In the genomic region with DNA sequence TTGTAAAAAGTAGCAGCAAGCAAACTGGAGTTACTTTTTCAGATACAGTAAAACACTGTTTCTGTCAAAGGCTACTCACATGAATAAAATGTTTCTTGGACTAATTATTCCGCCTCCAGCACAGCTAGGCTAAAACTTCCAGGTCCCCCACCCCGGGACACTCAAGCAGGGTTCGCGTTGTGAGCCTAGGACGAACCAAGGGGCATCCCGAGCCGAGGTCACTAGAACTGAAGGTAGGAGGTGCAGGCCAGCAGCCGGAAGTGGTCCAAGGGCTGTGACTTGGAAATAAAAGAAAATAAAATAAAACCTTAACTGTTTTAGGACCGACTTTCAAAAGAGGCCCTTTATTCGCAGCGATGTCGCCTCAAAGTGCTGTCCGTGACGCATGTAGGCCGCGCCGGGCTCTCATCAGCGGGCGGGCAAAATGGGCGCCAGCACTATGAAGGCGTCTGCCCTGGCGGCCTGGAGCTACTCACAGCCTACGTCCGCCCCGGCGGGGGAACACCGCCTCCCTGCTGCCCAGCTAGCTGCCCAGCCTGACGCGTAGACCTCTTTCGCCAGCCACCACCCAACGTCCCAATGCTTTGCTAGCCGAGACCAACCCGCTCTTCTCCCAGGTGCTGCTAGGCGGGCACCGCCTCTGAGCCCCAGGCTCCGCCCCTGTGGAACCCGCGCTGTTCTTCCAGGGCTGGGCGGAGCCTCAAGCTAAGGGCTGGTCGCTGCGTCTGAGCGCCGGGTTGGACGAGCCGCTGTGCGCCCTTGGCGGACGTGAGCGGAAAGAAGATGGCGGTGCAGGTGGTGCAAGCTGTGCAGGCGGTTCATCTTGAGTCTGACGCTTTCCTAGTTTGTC, we compare ENCODE assay signal across 8 mouse cellular contexts. TPM values are rescaled to one million over a fixed set of nuclear protein-coding genes. Genes with fewer than 3 reads are reported as not detected.
DNase-seq lines count a peak whose midpoint lies in the region; ATAC-seq and TF ChIP-seq lines count a peak whose summit lies in the region.

Gene Cmc4 (minus strand): TSS at position 649 of the 850 bp plus-strand sequence.
Gene Mtcp1 (minus strand): TSS at position 653 of the 850 bp plus-strand sequence.
Gene Brcc3 (plus strand): TSS at position 693 of the 850 bp plus-strand sequence.

- H3K4me1 ChIP-seq in E14TG2a.4 (replicated peaks; ENCODE audit: low read depth, low read length): 0 out of 2 replicates have a peak, but pooled peaks cover 3% of the 10 kb centered on the region
- no peaks in the 10 kb centered on the region for H3K4me1 ChIP-seq in forebrain, embryonic 12.5 days
- no peaks in the 10 kb centered on the region for H3K4me1 ChIP-seq in liver, postnatal 0 days (ENCODE audit: insufficient read depth)
- no peaks in the 10 kb centered on the region for H3K4me1 ChIP-seq in neural tube, embryonic 14.5 days (ENCODE audit: control insufficient read depth, insufficient read depth, low read length)

- DNase-seq in c-Kit-positive CD71-positive TER-119-positive erythroid progenitor cells, embryonic 14.5 days (ENCODE audit: low spot score): peak; percentile 84
- DNase-seq in heart, postnatal 10 days: peak; percentile 87 to 92
- peak; percentile 60 for DNase-seq in large intestine, adult 2 months (ENCODE audit: low read depth, low spot score)
- peak; percentile 91 for DNase-seq in liver, postnatal 0 days
- peak; percentile 88 for DNase-seq in testis, postnatal 10 days (ENCODE audit: low spot score)

- WGBS in forebrain, embryonic 12.5 days: 18% methylated on average over 50 of the region's 52 CpGs
- WGBS in large intestine, adult 2 months: 10% methylated on average over 52 of the region's 52 CpGs
- 15% methylated on average over 45 of the region's 52 CpGs for WGBS in liver, postnatal 0 days (ENCODE audit: insufficient replicate concordance)
- 13% methylated on average over 51 of the region's 52 CpGs for WGBS in neural tube, embryonic 14.5 days

- no peak for TF ChIP-seq CTCF in E14TG2a.4 (conservative IDR thresholded peaks at IDR 0.05; ENCODE audit: low read length)
- peak; percentile 29; the same call in 1 of the 2 replicates for TF ChIP-seq CTCF in liver, postnatal 0 days (IDR thresholded peaks at IDR 0.05; ENCODE audit: low read depth)

- 0 out of 2 replicates have a peak, but pooled peaks have one; percentile 5 for TF ChIP-seq EP300 in liver, postnatal 0 days (IDR thresholded peaks at IDR 0.05; ENCODE audit: low read depth)

- H3K9ac ChIP-seq in forebrain, embryonic 12.5 days: peak within 1 kb of the TSS; percentile 55
- peak within 1 kb of the TSS; percentile 82 for H3K9ac ChIP-seq in liver, postnatal 0 days (replicated peaks)
- peak within 1 kb of the TSS; percentile 55 for H3K9ac ChIP-seq in neural tube, embryonic 14.5 days (replicated peaks; ENCODE audit: low read depth, low read length)

- no peaks in the 10 kb centered on the region for H3K27me3 ChIP-seq in E14TG2a.4 (ENCODE audit: insufficient read depth, low read length)
- no peaks in the 10 kb centered on the region for H3K27me3 ChIP-seq in forebrain, embryonic 12.5 days
- H3K27me3 ChIP-seq in liver, postnatal 0 days (ENCODE audit: insufficient read depth, low read length): no peaks in the 10 kb centered on the region
- H3K27me3 ChIP-seq in neural tube, embryonic 14.5 days (ENCODE audit: control insufficient read depth, insufficient read depth, low read length): no peaks in the 10 kb centered on the region

- peak within 1 kb of the TSS; percentile 91 for H3K27ac ChIP-seq in forebrain, embryonic 12.5 days
- H3K27ac ChIP-seq in liver, postnatal 0 days (ENCODE audit: low read depth): peak within 1 kb of the TSS; percentile 93
- H3K27ac ChIP-seq in neural tube, embryonic 14.5 days (ENCODE audit: low read depth, low read length): peak within 1 kb of the TSS; percentile 78

- peak; percentile 100 for ATAC-seq in forebrain, embryonic 12.5 days (ENCODE audit: low FRiP score)
- ATAC-seq in liver, postnatal 0 days: peak; percentile 99
- ATAC-seq in neural tube, embryonic 14.5 days (ENCODE audit: low read depth): peak; percentile 100

- H3K4me3 ChIP-seq in E14TG2a.4 (replicated peaks; ENCODE audit: low read length): peak within 1 kb of the TSS; percentile 82
- H3K4me3 ChIP-seq in forebrain, embryonic 12.5 days (replicated peaks): peak within 1 kb of the TSS; percentile 51
- peak within 1 kb of the TSS; percentile 69 for H3K4me3 ChIP-seq in liver, postnatal 0 days (ENCODE audit: low read depth, low read length)
- H3K4me3 ChIP-seq in neural tube, embryonic 14.5 days (ENCODE audit: low read depth, low read length): peak within 1 kb of the TSS; percentile 47

- peak within 1 kb of the TSS; percentile 50 for H3K4me2 ChIP-seq in forebrain, embryonic 12.5 days
- H3K4me2 ChIP-seq in liver, postnatal 0 days (ENCODE audit: low read depth, low read length): peak within 1 kb of the TSS; percentile 66
- H3K4me2 ChIP-seq in neural tube, embryonic 14.5 days (ENCODE audit: low read depth, low read length): peak within 1 kb of the TSS; percentile 49

- H3K9me3 ChIP-seq in E14TG2a.4 (ENCODE audit: low read length): no peaks in the 10 kb centered on the region
- H3K9me3 ChIP-seq in forebrain, embryonic 12.5 days: no peaks in the 10 kb centered on the region
- no peaks in the 10 kb centered on the region for H3K9me3 ChIP-seq in liver, postnatal 0 days (ENCODE audit: low read length)
- H3K9me3 ChIP-seq in neural tube, embryonic 14.5 days (ENCODE audit: control insufficient read depth, low read length): no peaks in the 10 kb centered on the region

- H3K36me3 ChIP-seq in E14TG2a.4 (ENCODE audit: insufficient read depth, low read length): peaks cover 3% of the 10 kb centered on the region; the same call in 1 of the 2 replicates
- no peaks in the 10 kb centered on the region for H3K36me3 ChIP-seq in forebrain, embryonic 12.5 days (replicated peaks)
- no peaks in the 10 kb centered on the region for H3K36me3 ChIP-seq in liver, postnatal 0 days (replicated peaks; ENCODE audit: insufficient read depth, low read length)
- H3K36me3 ChIP-seq in neural tube, embryonic 14.5 days (ENCODE audit: control insufficient read depth, insufficient read depth, low read length): no peaks in the 10 kb centered on the region

- intact Hi-C loops in heart, postnatal 10 days (cut with DNase I): loop anchor here (5.0 kb wide), 1 partner anchor 34 kb away; the partner anchor contains the start of genes F8 and Fundc2

RNA-seq across cellular contexts. Expression of gene Cmc4, which starts in this region (rescaled TPM):
- polyA plus RNA-seq in forebrain, embryonic 12.5 days (2016; fragmentation: Nextera tagmentation; extraction: Ambion mirVana): 23.0 and 26.9 TPM in 2 replicates
- 10 to 100 TPM; 11.7 to 12.6 TPM for total RNA-seq in heart, postnatal 10 days (2021)
- 1.4 and 1.9 TPM in 2 replicates for polyA plus RNA-seq in large intestine, adult 2 months (2012; rRNA removed)
- polyA plus RNA-seq in liver, postnatal 0 days (2015; fragmentation: Nextera tagmentation; extraction: Ambion mirVana): 13.9 and 14.2 TPM in 2 replicates
- polyA plus RNA-seq in neural tube, embryonic 14.5 days (2014; fragmentation: Nextera tagmentation; extraction: Ambion mirVana): 22.2 and 28.1 TPM in 2 replicates

RNA-seq across cellular contexts. Expression of gene Mtcp1, which starts in this region (rescaled TPM):
- 13.2 and 13.4 TPM in 2 replicates for polyA plus RNA-seq in forebrain, embryonic 12.5 days (2016; fragmentation: Nextera tagmentation; extraction: Ambion mirVana)
- 1 to 10 TPM; 5.0 to 5.8 TPM for total RNA-seq in heart, postnatal 10 days (2021)
- 2.2 and 3.9 TPM in 2 replicates for polyA plus RNA-seq in large intestine, adult 2 months (2012; rRNA removed)
- polyA plus RNA-seq in liver, postnatal 0 days (2015; fragmentation: Nextera tagmentation; extraction: Ambion mirVana): 2.7 and 3.3 TPM in 2 replicates
- 7.2 and 10.3 TPM in 2 replicates for polyA plus RNA-seq in neural tube, embryonic 14.5 days (2014; fragmentation: Nextera tagmentation; extraction: Ambion mirVana)

RNA-seq across cellular contexts. Expression of gene Brcc3, which starts in this region (rescaled TPM):
- 64.4 and 66.4 TPM in 2 replicates for polyA plus RNA-seq in forebrain, embryonic 12.5 days (2016; fragmentation: Nextera tagmentation; extraction: Ambion mirVana)
- 10 to 100 TPM; 22.5 to 25.5 TPM for total RNA-seq in heart, postnatal 10 days (2021)
- 7.3 and 9.5 TPM in 2 replicates for polyA plus RNA-seq in large intestine, adult 2 months (2012; rRNA removed)
- polyA plus RNA-seq in liver, postnatal 0 days (2015; fragmentation: Nextera tagmentation; extraction: Ambion mirVana): 19.5 and 20.7 TPM in 2 replicates
- 41.3 and 47.9 TPM in 2 replicates for polyA plus RNA-seq in neural tube, embryonic 14.5 days (2014; fragmentation: Nextera tagmentation; extraction: Ambion mirVana)

Comparison
In these comparisons a context has a peak if more than half of its experiments do, and no peak if none do; other contexts are left out.
1. Peak in every context shown above with its lines: DNase-seq, ATAC-seq, H3K4me3 ChIP-seq and H3K27ac ChIP-seq.